Mouse (Mus musculus): Measurements from ENCODE around the gene Sptlc2.

Sptlc2 gene

GRCm38 (mm10) chr12:87325452-87325851, 62.7 kb downstream of the Sptlc2 start:
- no peak for TF ChIP-seq GATA4 (IDR thresholded peaks at IDR 0.05; ENCODE audit: insufficient replicate concordance, low read length)

- TF ChIP-seq GATA4 (IDR thresholded peaks at IDR 0.05; ENCODE audit: insufficient replicate concordance, low read length): no peak
Measured at GRCm38 (mm10) chr12:87319229-87319628, 68.9 kb downstream of the Sptlc2 start.

- TF ChIP-seq GATA4 (IDR thresholded peaks at IDR 0.05; ENCODE audit: insufficient replicate concordance, low read length): no peak
Measured at GRCm38 (mm10) chr12:87317951-87318350, 70.2 kb downstream of the Sptlc2 start.

GRCm38 (mm10) chr12:87313098-87313497, 75.1 kb downstream of the Sptlc2 start:
- TF ChIP-seq GATA4 (IDR thresholded peaks at IDR 0.05; ENCODE audit: insufficient replicate concordance, low read length): no peak

- no peak for TF ChIP-seq GATA4 (IDR thresholded peaks at IDR 0.05; ENCODE audit: insufficient replicate concordance, low read length)
Measured at GRCm38 (mm10) chr12:87305767-87306583, 82.2 kb downstream of the Sptlc2 start.

GRCm38 (mm10) chr12:87301189-87301588, 87.0 kb downstream of the Sptlc2 start:
- no peak for TF ChIP-seq GATA4 (IDR thresholded peaks at IDR 0.05; ENCODE audit: insufficient replicate concordance, low read length)

- TF ChIP-seq GATA4 (IDR thresholded peaks at IDR 0.05; ENCODE audit: insufficient replicate concordance, low read length): no peak
Measured at GRCm38 (mm10) chr12:87300441-87300690, 87.8 kb downstream of the Sptlc2 start.

GRCm38 (mm10) chr12:87299657-87300440, 88.3 kb downstream of the Sptlc2 start, which contains the start of gene Ism2:
Ism2 (minus strand) TSS chr12:87299705.
- TF ChIP-seq GATA4 (IDR thresholded peaks at IDR 0.05; ENCODE audit: insufficient replicate concordance, low read length): no peak

GRCm38 (mm10) chr12:87299037-87299656, 89.0 kb downstream of the Sptlc2 start:
- no peak for TF ChIP-seq GATA4 (IDR thresholded peaks at IDR 0.05; ENCODE audit: insufficient replicate concordance, low read length)

GRCm38 (mm10) chr12:87293934-87294333, 94.2 kb downstream of the Sptlc2 start:
- TF ChIP-seq GATA4 (IDR thresholded peaks at IDR 0.05; ENCODE audit: insufficient replicate concordance, low read length): no peak

- no peak for TF ChIP-seq GATA4 (IDR thresholded peaks at IDR 0.05; ENCODE audit: insufficient replicate concordance, low read length)
Measured at GRCm38 (mm10) chr12:87289100-87289499, 99.1 kb downstream of the Sptlc2 start.

GRCm38 (mm10) chr12:87284726-87285125, 103.4 kb downstream of the Sptlc2 start:
- no peak for TF ChIP-seq GATA4 (IDR thresholded peaks at IDR 0.05; ENCODE audit: insufficient replicate concordance, low read length)

- TF ChIP-seq GATA4 (IDR thresholded peaks at IDR 0.05; ENCODE audit: insufficient replicate concordance, low read length): no peak
Measured at GRCm38 (mm10) chr12:87284268-87284667, 103.9 kb downstream of the Sptlc2 start.

- TF ChIP-seq GATA4 (IDR thresholded peaks at IDR 0.05; ENCODE audit: insufficient replicate concordance, low read length): no peak
Measured at GRCm38 (mm10) chr12:87283706-87284105, 104.4 kb downstream of the Sptlc2 start.

- TF ChIP-seq GATA4 (IDR thresholded peaks at IDR 0.05; ENCODE audit: insufficient replicate concordance, low read length): no peak
Measured at GRCm38 (mm10) chr12:87282743-87283142, 105.4 kb downstream of the Sptlc2 start.

- TF ChIP-seq GATA4 (IDR thresholded peaks at IDR 0.05; ENCODE audit: insufficient replicate concordance, low read length): no peak
Measured at GRCm38 (mm10) chr12:87281766-87282165, 106.4 kb downstream of the Sptlc2 start.

Measured in liver, adult (tissue).